Mouse (Mus musculus): Measurements from ENCODE around the gene Stx18. TPM values are rescaled to one million over a fixed set of nuclear protein-coding genes. Genes with fewer than 3 reads are reported as not detected.

The Stx18 gene
- polyA plus RNA-seq (2014; fragmentation: Nextera tagmentation; extraction: Ambion mirVana), result 34.0 and 36.8 TPM in 2 replicates

- peak within 1 kb of the TSS; percentile 95 for H3K4me3 ChIP-seq (ENCODE audit: low read depth, low read length)
- H3K9me3 ChIP-seq (ENCODE audit: control insufficient read depth, low read length), result no peaks in the 10 kb centered on the region
- peak within 1 kb of the TSS; percentile 87 for H3K9ac ChIP-seq (ENCODE audit: low read length)
- no peaks in the 10 kb centered on the region for H3K27me3 ChIP-seq (replicated peaks; ENCODE audit: control insufficient read depth, insufficient read depth, low read length)
- 0 out of 2 replicates have a peak, but pooled peaks cover 4% of the 10 kb centered on the region for H3K36me3 ChIP-seq (ENCODE audit: control insufficient read depth, insufficient read depth, low read length)
- DNase-seq (ENCODE audit: low spot score), result peak; percentile 89
- WGBS, result under 1% methylated on average over 57 of the region's 57 CpGs
- 0 out of 2 replicates have a peak, but pooled peaks cover 6% of the 10 kb centered on the region for H3K4me1 ChIP-seq (replicated peaks; ENCODE audit: control insufficient read depth, insufficient read depth, low read length)
- H3K27ac ChIP-seq (ENCODE audit: low read depth), result no peak within 1 kb of the TSS
- peak within 1 kb of the TSS; percentile 86 for H3K4me2 ChIP-seq (ENCODE audit: low read length)
- ATAC-seq (replicated peaks; ENCODE audit: low FRiP score, low TSS enrichment, low read depth), result peak; percentile 87
Measured at GRCm38 (mm10) chr5:38038710-38039592, at the start of gene Stx18. Gene Stx18, plus strand, starts transcription at chr5:38038742.

- H3K27me3 ChIP-seq (replicated peaks; ENCODE audit: control insufficient read depth, insufficient read depth, low read length), result no peaks in the 10 kb centered on the region
- no peak overlapping the region for H3K4me2 ChIP-seq (ENCODE audit: low read length)
- 81% methylated on average over 5 of the region's 5 CpGs for WGBS
- no peaks in the 10 kb centered on the region for H3K4me1 ChIP-seq (replicated peaks; ENCODE audit: control insufficient read depth, insufficient read depth, low read length)
- DNase-seq (ENCODE audit: low spot score) (no peak), ATAC-seq (replicated peaks; ENCODE audit: low FRiP score, low TSS enrichment, low read depth) (no peak)
- H3K4me3 ChIP-seq (ENCODE audit: low read depth, low read length), result no peak overlapping the region
- no peak overlapping the region for H3K27ac ChIP-seq (ENCODE audit: low read depth)
- no peaks in the 10 kb centered on the region for H3K9me3 ChIP-seq (ENCODE audit: control insufficient read depth, low read length)
- H3K9ac ChIP-seq (ENCODE audit: low read length), result no peak overlapping the region
- H3K36me3 ChIP-seq (ENCODE audit: control insufficient read depth, insufficient read depth, low read length), result no peaks in the 10 kb centered on the region
Measured at GRCm38 (mm10) chr5:37992346-37992745, 46.2 kb upstream of the Stx18 start.

DNA sequence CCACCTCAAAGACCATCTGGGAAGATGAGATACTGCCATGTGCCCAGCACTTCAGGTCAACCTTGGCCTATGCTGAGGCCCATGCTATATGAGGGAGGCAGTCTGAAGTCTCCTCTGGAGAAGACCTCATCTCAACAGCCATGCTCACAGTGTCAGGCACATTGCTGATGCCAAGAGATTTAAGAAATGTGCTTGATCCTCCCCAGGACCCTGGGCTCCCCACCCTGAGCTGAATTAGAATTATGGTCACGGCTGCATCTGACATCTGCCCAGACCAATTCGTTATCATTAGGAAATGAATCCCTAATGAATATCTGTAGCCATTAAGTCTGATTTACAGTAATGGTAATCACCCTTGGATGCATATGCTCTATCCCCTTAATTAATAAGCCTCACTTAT, 39.7 kb upstream of the Stx18 start:
- 81% methylated on average over 2 of the region's 2 CpGs for WGBS
- DNase-seq (ENCODE audit: low spot score) (no peak), ATAC-seq (replicated peaks; ENCODE audit: low FRiP score, low TSS enrichment, low read depth) (no peak)
- no peak overlapping the region for H3K27ac ChIP-seq (ENCODE audit: low read depth)
- no peaks in the 10 kb centered on the region for H3K4me1 ChIP-seq (replicated peaks; ENCODE audit: control insufficient read depth, insufficient read depth, low read length)
- no peaks in the 10 kb centered on the region for H3K36me3 ChIP-seq (ENCODE audit: control insufficient read depth, insufficient read depth, low read length)
- H3K9me3 ChIP-seq (ENCODE audit: control insufficient read depth, low read length), result no peaks in the 10 kb centered on the region
- H3K4me3 ChIP-seq (ENCODE audit: low read depth, low read length), result no peak overlapping the region
- H3K9ac ChIP-seq (ENCODE audit: low read length), result no peak overlapping the region
- H3K27me3 ChIP-seq (replicated peaks; ENCODE audit: control insufficient read depth, insufficient read depth, low read length), result no peaks in the 10 kb centered on the region
- no peak overlapping the region for H3K4me2 ChIP-seq (ENCODE audit: low read length)

DNA sequence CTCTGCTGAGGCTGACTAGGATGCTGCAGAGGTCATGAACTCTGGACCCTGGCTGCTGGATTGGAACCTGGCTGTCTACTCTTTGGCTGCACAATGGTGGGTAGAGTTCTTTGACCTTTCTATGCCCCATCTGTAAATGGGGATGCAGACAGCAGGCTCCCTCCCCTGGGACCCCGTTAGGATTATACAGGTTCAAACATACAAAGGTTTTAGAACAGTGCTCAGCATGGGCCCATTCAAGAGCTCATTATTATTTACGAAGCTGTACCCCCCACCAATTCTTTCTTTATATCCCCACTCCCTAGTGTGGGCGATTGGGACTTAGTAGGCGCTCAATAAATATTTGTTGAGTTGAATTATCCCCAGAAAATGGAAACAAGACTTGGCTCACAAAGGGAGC, 36.0 kb upstream of the Stx18 start:
- H3K4me3 ChIP-seq (ENCODE audit: low read depth, low read length), result no peak overlapping the region
- ATAC-seq (replicated peaks; ENCODE audit: low FRiP score, low TSS enrichment, low read depth) (no peak), DNase-seq (ENCODE audit: low spot score) (no peak)
- no peaks in the 10 kb centered on the region for H3K27me3 ChIP-seq (replicated peaks; ENCODE audit: control insufficient read depth, insufficient read depth, low read length)
- no peaks in the 10 kb centered on the region for H3K36me3 ChIP-seq (ENCODE audit: control insufficient read depth, insufficient read depth, low read length)
- 72% methylated on average over 4 of the region's 4 CpGs for WGBS
- H3K9me3 ChIP-seq (ENCODE audit: control insufficient read depth, low read length), result no peaks in the 10 kb centered on the region
- H3K4me2 ChIP-seq (ENCODE audit: low read length), result no peak overlapping the region
- no peaks in the 10 kb centered on the region for H3K4me1 ChIP-seq (replicated peaks; ENCODE audit: control insufficient read depth, insufficient read depth, low read length)
- no peak overlapping the region for H3K27ac ChIP-seq (ENCODE audit: low read depth)
- no peak overlapping the region for H3K9ac ChIP-seq (ENCODE audit: low read length)

DNA sequence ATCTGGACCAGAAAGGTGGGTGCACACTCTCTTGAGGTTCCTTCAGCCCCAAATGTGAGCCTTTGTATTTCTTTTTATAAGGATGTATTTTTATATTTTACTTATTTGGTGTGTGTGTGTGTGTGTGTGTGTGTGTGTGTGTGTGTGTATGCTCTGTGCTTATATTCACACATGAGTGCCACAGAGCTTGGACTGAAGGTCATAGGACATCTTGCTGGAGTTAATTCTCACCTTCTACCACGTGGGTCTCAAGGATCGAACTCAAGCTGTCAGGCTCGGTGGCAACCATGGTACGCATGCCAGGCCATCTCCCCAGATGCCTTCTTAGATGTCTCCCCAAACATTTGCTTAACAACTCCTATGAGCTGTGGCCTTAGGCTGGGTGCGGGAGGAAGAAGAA, 33.8 kb upstream of the Stx18 start:
- Histone ChIP-seq H3K36me3 (ENCODE audit: control insufficient read depth, insufficient read depth, low read length) (no peaks in the 10 kb centered on the region), H3K4me3 (ENCODE audit: low read depth, low read length) (no peak overlapping the region), H3K27ac (ENCODE audit: low read depth) (no peak overlapping the region), H3K4me1 (replicated peaks; ENCODE audit: control insufficient read depth, insufficient read depth, low read length) (no peaks in the 10 kb centered on the region), H3K9me3 (ENCODE audit: control insufficient read depth, low read length) (no peaks in the 10 kb centered on the region), H3K27me3 (replicated peaks; ENCODE audit: control insufficient read depth, insufficient read depth, low read length) (no peaks in the 10 kb centered on the region), H3K4me2 (ENCODE audit: low read length) (no peak overlapping the region), H3K9ac (ENCODE audit: low read length) (no peak overlapping the region)
- ATAC-seq (replicated peaks; ENCODE audit: low FRiP score, low TSS enrichment, low read depth) (no peak), DNase-seq (ENCODE audit: low spot score) (no peak)
- WGBS, result 80% methylated on average over 5 of the region's 5 CpGs

DNA sequence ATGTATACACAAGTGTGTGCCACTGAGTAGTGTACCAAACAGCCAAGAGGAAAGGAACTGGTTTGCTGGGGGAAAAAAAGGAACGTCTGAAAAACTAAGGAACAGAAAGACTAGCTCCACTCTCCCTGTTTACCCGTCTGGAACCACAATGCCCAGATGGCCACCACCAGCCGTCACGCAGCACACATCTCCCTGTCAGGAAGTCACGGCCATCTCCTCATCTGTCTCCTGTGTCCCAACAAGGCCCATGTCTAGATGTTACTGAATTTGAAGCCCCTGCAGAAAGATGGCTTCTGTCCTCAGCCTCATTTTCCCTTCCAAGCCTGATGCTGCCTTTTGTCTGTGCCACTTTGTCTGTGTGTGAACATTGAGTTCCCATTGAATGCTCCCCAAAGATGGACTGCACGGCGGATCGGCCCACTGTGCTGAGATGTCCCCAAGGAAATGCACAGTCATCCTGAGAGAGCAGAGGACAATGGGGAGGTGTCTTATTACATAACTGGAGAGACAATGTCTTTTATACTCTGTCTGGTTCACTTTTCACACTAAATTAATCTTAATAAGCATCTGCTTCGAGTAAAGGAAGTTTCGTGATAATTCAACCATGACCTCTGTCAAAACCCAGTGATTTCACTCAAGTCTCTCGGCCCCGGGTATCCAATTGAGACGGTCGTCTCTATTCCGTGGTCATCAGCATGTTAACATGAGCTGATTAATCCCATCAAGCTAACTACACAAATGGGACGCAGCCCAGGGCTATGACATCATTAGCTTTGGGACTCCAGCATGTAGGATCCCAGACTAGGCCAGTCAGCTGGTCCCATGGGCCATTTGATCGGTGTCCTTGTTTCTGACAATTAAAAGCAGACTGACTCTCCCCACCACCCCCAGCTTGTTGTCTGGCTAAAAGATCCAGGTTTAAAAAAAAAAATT, 31.9 kb upstream of the Stx18 start:
- Histone ChIP-seq H3K4me3 (ENCODE audit: low read depth, low read length) (no peak overlapping the region), H3K27ac (ENCODE audit: low read depth) (no peak overlapping the region), H3K4me2 (ENCODE audit: low read length) (no peak overlapping the region), H3K4me1 (replicated peaks; ENCODE audit: control insufficient read depth, insufficient read depth, low read length) (no peaks in the 10 kb centered on the region), H3K9ac (ENCODE audit: low read length) (no peak overlapping the region), H3K9me3 (ENCODE audit: control insufficient read depth, low read length) (no peaks in the 10 kb centered on the region), H3K36me3 (ENCODE audit: control insufficient read depth, insufficient read depth, low read length) (no peaks in the 10 kb centered on the region), H3K27me3 (replicated peaks; ENCODE audit: control insufficient read depth, insufficient read depth, low read length) (no peaks in the 10 kb centered on the region)
- WGBS, result 81% methylated on average over 17 of the region's 17 CpGs
- no peak for ATAC-seq (replicated peaks; ENCODE audit: low FRiP score, low TSS enrichment, low read depth)
- DNase-seq (ENCODE audit: low spot score), result no peak

DNA sequence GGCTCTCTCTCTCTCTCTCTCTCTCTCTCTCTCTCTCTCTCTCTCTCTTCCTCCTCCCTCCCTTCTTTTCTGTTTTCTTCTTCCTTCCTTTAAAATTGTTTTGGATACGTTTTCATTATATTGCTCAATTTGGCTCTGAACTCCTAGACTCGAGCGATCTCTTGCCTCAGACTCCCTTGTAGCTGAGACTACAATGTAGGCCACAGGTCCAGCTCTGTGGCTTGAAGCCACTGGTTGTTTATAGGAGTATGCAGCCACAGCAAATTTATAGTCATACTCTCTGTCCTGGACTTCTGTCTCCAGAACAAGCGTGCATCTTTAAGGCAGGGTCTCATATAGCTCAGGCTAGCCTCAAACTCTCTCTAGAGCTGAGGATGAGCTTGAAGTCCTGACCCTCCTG, 29.5 kb upstream of the Stx18 start:
- ATAC-seq (replicated peaks; ENCODE audit: low FRiP score, low TSS enrichment, low read depth) (no peak), DNase-seq (ENCODE audit: low spot score) (no peak)
- Histone ChIP-seq H3K27me3 (replicated peaks; ENCODE audit: control insufficient read depth, insufficient read depth, low read length) (no peaks in the 10 kb centered on the region), H3K4me3 (ENCODE audit: low read depth, low read length) (no peak overlapping the region), H3K36me3 (ENCODE audit: control insufficient read depth, insufficient read depth, low read length) (no peaks in the 10 kb centered on the region), H3K9me3 (ENCODE audit: control insufficient read depth, low read length) (no peaks in the 10 kb centered on the region), H3K9ac (ENCODE audit: low read length) (no peak overlapping the region), H3K27ac (ENCODE audit: low read depth) (no peak overlapping the region), H3K4me2 (ENCODE audit: low read length) (no peak overlapping the region), H3K4me1 (replicated peaks; ENCODE audit: control insufficient read depth, insufficient read depth, low read length) (no peaks in the 10 kb centered on the region)
- 77% methylated on average over 4 of the region's 4 CpGs for WGBS

- H3K9ac ChIP-seq (ENCODE audit: low read length), result no peak overlapping the region
- no peaks in the 10 kb centered on the region for H3K27me3 ChIP-seq (replicated peaks; ENCODE audit: control insufficient read depth, insufficient read depth, low read length)
- H3K27ac ChIP-seq (ENCODE audit: low read depth), result no peak overlapping the region
- H3K4me2 ChIP-seq (ENCODE audit: low read length), result no peak overlapping the region
- 69% methylated on average over 3 of the region's 3 CpGs for WGBS
- ATAC-seq (replicated peaks; ENCODE audit: low FRiP score, low TSS enrichment, low read depth), result no peak
- no peak for DNase-seq (ENCODE audit: low spot score)
- H3K9me3 ChIP-seq (ENCODE audit: control insufficient read depth, low read length), result no peaks in the 10 kb centered on the region
- no peaks in the 10 kb centered on the region for H3K4me1 ChIP-seq (replicated peaks; ENCODE audit: control insufficient read depth, insufficient read depth, low read length)
- H3K4me3 ChIP-seq (ENCODE audit: low read depth, low read length), result no peak overlapping the region
- no peaks in the 10 kb centered on the region for H3K36me3 ChIP-seq (ENCODE audit: control insufficient read depth, insufficient read depth, low read length)
Measured at GRCm38 (mm10) chr5:38014916-38015315, 23.6 kb upstream of the Stx18 start.

Data from intestine, embryonic 14.5 days (tissue).